In genomic region chr7:112301052-112301451, GRCm38 (mm10) we compare ENCODE assay signal across 15 mouse cellular contexts.
DNase-seq lines count a peak whose midpoint lies in the region; ATAC-seq and TF ChIP-seq lines count a peak whose summit lies in the region.
"Had no signal": no experiment of that assay in that cellular context is flagged by ENCODE, and none has a peak within 500 bp of the region (broad histone marks: within the 10 kb centered on the region; RNA-seq: fewer than 3 reads in every experiment).

No protein-coding gene starts in this region.

- no peak for ATAC-seq in megakaryocyte, adult 5-6 weeks (ENCODE audit: poor library complexity, severe bottlenecking)

- no peak for DNase-seq in gastrocnemius, adult 2 months
- DNase-seq in gastrocnemius, postnatal 25 days = no peak
- no peak for DNase-seq in kidney, adult 2 months
- DNase-seq in kidney, adult 18-20 months = no peak
- DNase-seq in 416B (ENCODE audit: low read depth) (peak; percentile 13), NIH3T3 (ENCODE audit: low read depth) (peak; percentile 28)
- no peak for DNase-seq in gastrocnemius, postnatal 4 days (ENCODE audit: low spot score in 2 of 2)
- DNase-seq: adrenal gland, adult 8-10 months; cerebellum, postnatal 10 days; heart, postnatal 4 days; kidney, postnatal 14 days had no signal

- 0 out of 2 replicates have a peak, but pooled peaks cover 5% of the 10 kb centered on the region for H3K4me1 ChIP-seq in kidney, adult 2 months (ENCODE audit: control insufficient read depth, insufficient read depth, low read length)
- H3K4me1 ChIP-seq: limb, embryonic 10.5 days had no signal

- no peak overlapping the region; the same call in 1 of the 2 replicates for H3K27ac ChIP-seq in gastrocnemius, adult 2 months
- no peak overlapping the region for H3K27ac ChIP-seq in kidney, adult 2 months (ENCODE audit: insufficient read depth, low read depth, low read length)
- H3K27ac ChIP-seq: limb, embryonic 10.5 days; midbrain, embryonic 10.5 days had no signal

- no peaks in the 10 kb centered on the region for H3K27me3 ChIP-seq in kidney, adult 2 months (replicated peaks; ENCODE audit: control insufficient read depth, insufficient read depth, low read length)
- H3K27me3 ChIP-seq: lung, embryonic 15.5 days had no signal

- H3K4me3 ChIP-seq in gastrocnemius, adult 2 months = no peak overlapping the region
- H3K4me3 ChIP-seq in kidney, adult 2 months (ENCODE audit: insufficient read depth, low read depth, low read length) = no peak overlapping the region
- H3K4me3 ChIP-seq: limb, embryonic 10.5 days; lung, embryonic 15.5 days; midbrain, embryonic 10.5 days had no signal

- intact Hi-C loops in gastrocnemius, adult 2 months (cut with DNase I) = no loop called here

- no peaks in the 10 kb centered on the region for H3K36me3 ChIP-seq in kidney, adult 2 months (ENCODE audit: control insufficient read depth, insufficient read depth, low read length)
- H3K36me3 ChIP-seq: limb, embryonic 10.5 days; lung, embryonic 15.5 days; midbrain, embryonic 10.5 days had no signal

- TF ChIP-seq CTCF in gastrocnemius, adult 2 months (IDR thresholded peaks at IDR 0.05) = peak; percentile 51
- TF ChIP-seq CTCF in kidney, adult 2 months (conservative IDR thresholded peaks at IDR 0.05; ENCODE audit: insufficient read depth, insufficient read length, low read depth, low read length) = peak; percentile 36; the same call in 1 of the 2 replicates

- no peak for TF ChIP-seq POLR2A in kidney, adult 2 months (IDR thresholded peaks at IDR 0.05; ENCODE audit: low read depth, low read length)

Comparison
In these comparisons a context has a peak if more than half of its experiments do, and no peak if none do; other contexts are left out.
1. DNase-seq: peak in 416B (single experiment) and NIH3T3 (single experiment); none in gastrocnemius, adult 2 months (single experiment), gastrocnemius, postnatal 25 days (single experiment), kidney, adult 2 months (single experiment), kidney, adult 18-20 months (single experiment) and gastrocnemius, postnatal 4 days (0 of 2).